Mouse (Mus musculus) kidney, postnatal 0 days (tissue): ENCODE results near the gene Iqcf6. TPM values are rescaled to one million over a fixed set of nuclear protein-coding genes. Genes with fewer than 3 reads are reported as not detected.
A peak's percentile ranks its signal among the peaks of the same experiment; 100 is the strongest.
"Not testable (repeated sequence)": the region's sequence is repeated elsewhere in the genome, so short reads cannot be mapped to it uniquely, and the experiment has no call there.

Source experiments
- ATAC-seq: fragments of 200-750 bp; cut with Nextera tagmentation; replicated peaks from 2 replicates; pipeline ENCODE4 v1.8.0; 2017; ENCODE audit warnings: low read depth, moderate number of reproducible peaks, moderate TSS enrichment, moderate library complexity; ENCODE audit not compliant: low FRiP score
- DNase-seq: peaks from one replicate; pipeline ENCODE4 v3.0.0-alpha.2; 2016; ENCODE audit warnings: low spot score
- H3K27ac ChIP-seq: fragments of 300-500 bp; sonication (generic); 2 replicates; pipeline ENCODE4 v1.5.1; 2014; ENCODE audit warnings: mild to moderate bottlenecking
- H3K27me3 ChIP-seq: fragments of 300-500 bp; sonication (generic); 2 replicates; pipeline ENCODE4 v1.6.1; 2014; ENCODE audit warnings: low read length, mixed read lengths; ENCODE audit not compliant: insufficient read depth
- H3K36me3 ChIP-seq: fragments of 300-500 bp; sonication (generic); 2 replicates; pipeline ENCODE4 v1.6.1; 2014; ENCODE audit warnings: low read length, mixed read lengths; ENCODE audit not compliant: insufficient read depth
- H3K4me1 ChIP-seq: fragments of 300-500 bp; sonication (generic); replicated peaks from 2 replicates; pipeline ENCODE4 v1.6.1; 2014; ENCODE audit warnings: antibody characterized with exemption, low read length, mixed read lengths; ENCODE audit not compliant: insufficient read depth
- H3K4me2 ChIP-seq: fragments of 300-500 bp; sonication (generic); 2 replicates; pipeline ENCODE4 v1.6.1; 2014; ENCODE audit warnings: mild to moderate bottlenecking, low read length, moderate library complexity, mixed read lengths
- H3K4me3 ChIP-seq: fragments of 300-500 bp; sonication (generic); replicated peaks from 2 replicates; pipeline ENCODE4 v1.5.1; 2014; ENCODE audit warnings: low read depth, low read length
- H3K9ac ChIP-seq: fragments of 300-500 bp; sonication (generic); 2 replicates; pipeline ENCODE4 v1.6.1; 2014; ENCODE audit warnings: low read depth, low read length
- H3K9me3 ChIP-seq: fragments of 300-500 bp; sonication (generic); replicated peaks from 2 replicates; pipeline ENCODE4 v1.6.1; 2016; ENCODE audit warnings: low read length, inconsistent platforms, mixed read lengths
- CTCF ChIP-seq: IDR thresholded peaks from 2 replicates; pipeline ENCODE4 v1.5.1; 2016; ENCODE audit warnings: antibody characterized with exemption, low read depth, mild to moderate bottlenecking, moderate library complexity
- WGBS: fragments of 180-500 bp; shearing (Covaris S2); extraction: QIAGEN DNeasy Blood & Tissue Kit; methylation state at CpG from one replicate; pipeline ENCODE4 v1.1.7; 2014; 5-methylcytosine and 5-hydroxymethylcytosine counted together
- polyA plus RNA-seq: library from polyadenylated mRNA; unstranded; fragments of >200 nt; fragmentation: Nextera tagmentation; extraction: Ambion mirVana; gene quantifications from 2 replicates; pipeline ENCODE4 v1.2.1, GENCODE M21; 2015

Gene Iqcf6
- not detected in 2 replicates for polyA plus RNA-seq

DNA sequence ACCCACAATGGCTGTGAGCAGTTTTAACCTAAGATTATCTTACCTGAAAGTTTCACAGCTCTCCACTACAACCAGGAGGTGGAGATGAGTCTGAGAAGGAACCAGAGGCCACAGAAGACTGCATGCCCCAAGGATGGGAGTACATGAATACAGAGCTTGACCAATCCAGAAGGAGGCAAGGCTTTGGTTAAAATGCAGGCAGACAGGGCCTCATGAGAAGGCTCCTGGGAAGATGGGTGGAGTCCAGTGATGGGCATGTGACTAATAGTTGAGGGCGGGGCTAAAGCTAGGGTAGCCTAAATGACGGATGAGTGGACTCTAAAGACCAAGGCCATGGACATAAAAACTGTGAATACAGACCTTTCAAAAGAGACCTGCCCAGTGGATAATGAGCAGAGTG lies at the start of gene Iqcf6:
TSS of gene Iqcf6 (plus strand) at position 301 of the 400 bp plus-strand sequence.
- Histone ChIP-seq H3K4me1 (no peaks in the 10 kb centered on the region), H3K27me3 (no peaks in the 10 kb centered on the region), H3K4me3 (no peak within 1 kb of the TSS), H3K36me3 (no peaks in the 10 kb centered on the region), H3K9me3 (no peaks in the 10 kb centered on the region), H3K9ac (no peak within 1 kb of the TSS), H3K4me2 (no peak within 1 kb of the TSS), H3K27ac (no peak within 1 kb of the TSS)
- 79% methylated on average over 2 of the region's 2 CpGs for whole genome bisulfite sequencing
- no peak for DNase-seq
- no peak for ATAC-seq
- no peak for TF ChIP-seq CTCF

DNA sequence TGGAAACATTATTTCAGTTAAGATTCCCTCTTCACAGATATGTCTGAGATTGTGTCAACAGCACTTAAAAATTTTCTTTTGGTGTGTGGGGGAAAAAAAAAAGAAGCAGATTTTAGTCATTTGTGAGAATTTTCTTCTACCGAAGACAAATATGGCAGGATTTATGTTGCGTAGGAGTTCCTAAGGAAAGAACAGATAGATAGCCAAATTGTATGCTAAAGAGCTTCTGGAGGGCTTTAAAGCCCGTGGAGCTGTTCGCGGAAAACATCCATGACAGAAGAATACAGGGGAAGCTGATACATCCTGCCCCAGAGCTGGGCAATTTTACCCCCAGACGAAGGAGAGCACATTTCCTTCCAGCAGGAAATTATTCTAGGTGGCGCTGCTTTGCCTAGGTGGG lies 46.4 kb upstream of the Iqcf6 start:
- no peaks in the 10 kb centered on the region for H3K4me1 ChIP-seq

DNA sequence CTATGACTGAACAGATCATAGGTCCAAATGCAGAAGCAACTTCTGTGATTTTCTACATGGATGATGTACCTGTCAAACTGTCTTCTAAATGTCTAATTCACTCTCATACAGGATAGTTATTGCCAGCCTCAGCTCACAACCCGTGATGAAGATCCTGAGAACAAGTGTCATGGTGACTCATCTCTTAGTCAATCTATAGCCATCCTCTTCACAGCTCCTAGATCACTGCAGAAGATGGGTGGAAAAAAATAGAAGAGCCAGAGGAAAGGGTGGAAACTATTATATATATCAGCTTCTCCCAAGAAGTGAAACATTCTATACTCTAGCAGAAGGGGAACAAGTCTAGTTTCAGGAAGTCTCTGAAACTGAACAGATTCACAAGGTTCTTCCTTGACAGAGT lies 43.8 kb upstream of the Iqcf6 start:
- Histone ChIP-seq H3K9ac (no peak overlapping the region), H3K9me3 (no peaks in the 10 kb centered on the region), H3K4me1 (no peaks in the 10 kb centered on the region), H3K36me3 (no peaks in the 10 kb centered on the region), H3K4me3 (no peak overlapping the region), H3K27ac (no peak overlapping the region), H3K27me3 (no peaks in the 10 kb centered on the region), H3K4me2 (no peak overlapping the region)
- DNase-seq (no peak), ATAC-seq (no peak)
- TF ChIP-seq CTCF: no peak
- WGBS: 67% methylated on average over 1 of the region's 1 CpGs

More for the DNA sequence above, 46.4 kb upstream of the Iqcf6 start:
- Histone ChIP-seq H3K9me3 (no peaks in the 10 kb centered on the region), H3K4me2 (no peak overlapping the region), H3K27me3 (no peaks in the 10 kb centered on the region), H3K27ac (no peak overlapping the region), H3K9ac (no peak overlapping the region), H3K36me3 (no peaks in the 10 kb centered on the region), H3K4me3 (no peak overlapping the region)
- TF ChIP-seq CTCF: no peak
- DNase-seq (no peak), ATAC-seq (no peak)
- 76% methylated on average over 7 of the region's 7 CpGs for WGBS

DNA sequence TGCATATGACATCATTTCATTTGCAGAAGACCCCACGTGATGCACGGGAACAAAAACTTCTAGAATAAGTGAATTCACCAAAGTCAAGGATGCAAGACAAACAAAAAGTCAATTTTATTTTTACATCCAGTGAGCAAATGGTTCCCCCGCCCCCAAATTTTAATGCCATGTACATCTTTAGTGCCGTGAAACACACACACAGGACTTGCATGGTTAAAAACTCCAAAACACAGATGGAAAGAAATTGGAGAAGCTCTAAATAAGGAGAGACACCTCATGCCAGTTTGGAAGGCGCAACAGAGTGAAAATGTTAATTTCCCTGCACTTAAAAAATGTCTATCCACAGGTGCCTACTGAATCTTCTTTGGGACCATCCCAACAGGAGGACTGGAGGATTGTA lies 34.2 kb upstream of the Iqcf6 start:
- H3K9ac ChIP-seq: no peak overlapping the region
- H3K36me3 ChIP-seq: no peaks in the 10 kb centered on the region

DNA sequence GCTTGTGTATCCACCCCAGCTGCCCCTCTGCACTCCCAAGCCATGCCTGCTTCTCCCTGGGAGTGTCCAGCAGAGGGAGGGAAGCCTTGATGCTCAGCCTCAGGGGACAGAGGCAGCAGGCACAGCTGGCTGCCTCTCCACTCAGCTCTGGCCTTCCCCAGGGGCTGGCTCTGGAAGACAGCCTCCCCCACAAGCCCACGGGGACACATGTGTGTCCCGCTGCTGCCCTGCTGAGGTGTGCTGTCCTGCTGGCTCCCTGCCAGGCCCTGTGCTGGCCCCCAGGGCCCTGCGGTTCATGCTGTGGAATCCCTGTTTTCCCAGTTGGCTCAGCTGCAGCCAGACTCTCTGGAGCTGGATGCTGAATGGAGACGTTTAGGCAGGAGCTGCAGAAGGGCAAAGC lies 31.0 kb upstream of the Iqcf6 start:
- not testable (repeated sequence) for H3K27ac ChIP-seq, H3K4me2 ChIP-seq, H3K27me3 ChIP-seq, H3K4me1 ChIP-seq, H3K9ac ChIP-seq, H3K4me3 ChIP-seq, DNase-seq, H3K9me3 ChIP-seq, H3K36me3 ChIP-seq
- 5% methylated on average over 4 of the region's 4 CpGs for WGBS
- ATAC-seq: peak; percentile 52; the same call in 1 of the 2 replicates

More for the DNA sequence above, 34.2 kb upstream of the Iqcf6 start:
- no peaks in the 10 kb centered on the region for H3K27me3 ChIP-seq
- DNase-seq (no peak), ATAC-seq (no peak)
- no peak for TF ChIP-seq CTCF
- H3K27ac ChIP-seq: no peak overlapping the region
- 90% methylated on average over 5 of the region's 5 CpGs for WGBS
- H3K4me1 ChIP-seq: no peaks in the 10 kb centered on the region
- no peak overlapping the region for H3K4me3 ChIP-seq
- no peak overlapping the region for H3K4me2 ChIP-seq
- no peaks in the 10 kb centered on the region for H3K9me3 ChIP-seq

DNA sequence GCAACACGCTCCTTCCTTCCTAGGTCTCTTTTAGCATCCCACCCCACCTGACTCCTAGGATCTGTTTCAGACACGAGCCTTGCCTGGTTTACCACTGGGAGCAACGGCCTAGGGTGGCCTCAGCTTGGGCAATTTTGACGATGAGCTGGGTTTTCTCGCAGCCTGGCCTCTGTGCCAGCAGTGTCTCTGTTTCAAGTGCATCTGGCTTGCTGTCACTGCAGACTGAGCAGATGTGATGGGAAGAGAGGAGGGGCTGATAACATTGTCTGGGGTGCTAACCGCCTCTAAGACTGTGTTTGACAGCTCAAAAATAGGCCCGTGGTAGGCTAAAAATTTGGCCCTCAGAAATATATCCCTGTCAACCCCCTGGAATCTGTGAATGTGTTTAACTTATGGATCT lies 30.5 kb upstream of the Iqcf6 start:
- TF ChIP-seq CTCF: no peak

DNA sequence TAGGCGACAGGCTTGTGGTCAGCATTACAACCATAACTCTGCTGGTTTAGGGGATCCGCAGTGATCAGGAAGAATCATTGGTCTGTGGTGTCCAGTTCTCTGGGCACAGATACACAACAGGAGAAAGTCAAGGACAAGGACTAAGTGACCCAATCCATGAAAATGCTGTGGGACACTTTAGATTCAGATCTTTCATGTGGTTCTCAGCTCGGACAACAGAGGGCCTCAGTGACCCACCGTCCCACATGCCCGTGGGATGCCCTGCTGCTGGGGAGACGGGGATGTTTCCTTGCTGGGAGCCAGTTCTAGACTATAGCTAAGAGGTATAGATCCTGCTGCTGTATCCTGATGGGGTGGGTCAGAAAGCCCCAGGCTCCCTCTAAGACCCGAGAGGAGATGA lies 27.9 kb upstream of the Iqcf6 start:
- Histone ChIP-seq H3K9ac (no peak overlapping the region), H3K4me1 (no peaks in the 10 kb centered on the region), H3K9me3 (no peaks in the 10 kb centered on the region), H3K4me2 (no peak overlapping the region), H3K4me3 (no peak overlapping the region), H3K27ac (no peak overlapping the region), H3K36me3 (no peaks in the 10 kb centered on the region), H3K27me3 (no peaks in the 10 kb centered on the region)
- peak; percentile 25; the same call in 1 of the 2 replicates for TF ChIP-seq CTCF
- ATAC-seq: no peak
- 44% methylated on average over 7 of the region's 7 CpGs for WGBS
- DNase-seq: no peak

More for the DNA sequence above, 30.5 kb upstream of the Iqcf6 start:
- no peaks in the 10 kb centered on the region for H3K27me3 ChIP-seq
- no peak for DNase-seq
- no peak overlapping the region for H3K4me3 ChIP-seq
- H3K9ac ChIP-seq: no peak overlapping the region
- ATAC-seq: no peak
- no peaks in the 10 kb centered on the region for H3K9me3 ChIP-seq
- no peaks in the 10 kb centered on the region for H3K4me1 ChIP-seq
- H3K27ac ChIP-seq: no peak overlapping the region
- H3K4me2 ChIP-seq: no peak overlapping the region
- WGBS: 62% methylated on average over 7 of the region's 7 CpGs
- H3K36me3 ChIP-seq: no peaks in the 10 kb centered on the region
